Mouse (Mus musculus) small intestine, adult 2 months (tissue): ENCODE measurements around the gene Actn4.

ENCODE experiments used
- CTCF ChIP-seq: fragments of 200-500 bp; IDR thresholded peaks from 2 replicates; pipeline ENCODE4 v1.5.1; 2012; ENCODE audit warnings: low read depth, mild to moderate bottlenecking, control low read depth, inconsistent platforms, low read length, moderate library complexity, mixed read lengths; ENCODE audit not compliant: insufficient replicate concordance, insufficient read length; ENCODE audit errors: extremely low read depth
- POLR2A ChIP-seq: fragments of 200-500 bp; IDR thresholded peaks from 2 replicates; pipeline ENCODE4 v1.6.1; 2012; ENCODE audit warnings: low read depth, mild to moderate bottlenecking, control low read depth, inconsistent platforms, low read length, moderate library complexity

DNA sequence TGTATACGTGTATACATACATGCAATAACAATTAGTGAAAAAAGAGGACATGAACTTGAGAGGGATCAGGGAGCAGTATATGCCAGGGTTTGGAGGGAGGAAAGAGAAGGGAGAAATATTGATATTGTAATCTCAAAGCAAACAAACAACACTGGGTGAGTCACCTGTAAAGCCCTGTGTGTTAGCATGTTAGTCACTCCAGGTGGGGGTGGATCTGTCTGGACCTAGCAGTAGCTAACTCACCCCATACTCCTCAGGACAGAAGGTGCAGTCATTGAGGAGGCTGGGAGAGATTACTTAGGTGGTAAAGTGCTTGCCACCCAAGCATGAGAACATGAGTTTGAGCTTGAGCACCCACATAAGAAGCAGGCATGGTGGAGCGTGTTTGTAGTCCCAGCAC is 102.2 kb downstream of the Actn4 start:
- TF ChIP-seq CTCF (no peak), POLR2A (no peak)
